Mouse (Mus musculus) heart, adult 10 weeks (tissue): ENCODE results near the gene Mmp10. TPM values are rescaled to one million over a fixed set of nuclear protein-coding genes. Genes with fewer than 3 reads are reported as not detected.

Experiments
- polyA plus RNA-seq: library from polyadenylated mRNA; stranded (reverse); fragments of 350-450 nt; fragmentation: Illumina TruSeq; extraction: RNeasy Lipid Tissue Mini Kit (QIAGEN cat#74804); gene quantifications from one replicate; pipeline ENCODE4 v1.2.3, GENCODE M21; 2014; ENCODE audit warnings: low read depth, low replicate concordance

Gene Mmp10
- polyA plus RNA-seq: not detected

DNA sequence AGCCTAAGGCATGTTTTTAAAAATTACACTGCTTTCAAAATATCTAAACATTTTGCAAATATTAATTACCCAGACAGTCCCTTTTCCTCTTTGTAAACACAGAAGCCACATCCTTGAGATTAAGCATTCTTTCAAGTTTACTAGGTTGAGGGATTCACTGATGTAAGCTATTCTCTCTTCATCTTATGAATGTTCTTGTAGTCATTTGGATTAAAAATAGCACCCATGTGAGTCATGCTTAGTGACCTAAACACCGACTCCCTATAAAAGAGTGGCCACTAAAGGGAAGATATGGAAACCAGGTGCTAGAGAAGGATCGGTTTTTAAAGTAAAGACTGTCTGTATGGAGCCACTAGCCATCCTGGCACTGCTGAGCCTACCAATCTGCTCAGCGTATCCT, at the start of gene Mmp10:
Gene Mmp10, plus strand, starts transcription at position 302 of the 400 bp plus-strand sequence.

DNA sequence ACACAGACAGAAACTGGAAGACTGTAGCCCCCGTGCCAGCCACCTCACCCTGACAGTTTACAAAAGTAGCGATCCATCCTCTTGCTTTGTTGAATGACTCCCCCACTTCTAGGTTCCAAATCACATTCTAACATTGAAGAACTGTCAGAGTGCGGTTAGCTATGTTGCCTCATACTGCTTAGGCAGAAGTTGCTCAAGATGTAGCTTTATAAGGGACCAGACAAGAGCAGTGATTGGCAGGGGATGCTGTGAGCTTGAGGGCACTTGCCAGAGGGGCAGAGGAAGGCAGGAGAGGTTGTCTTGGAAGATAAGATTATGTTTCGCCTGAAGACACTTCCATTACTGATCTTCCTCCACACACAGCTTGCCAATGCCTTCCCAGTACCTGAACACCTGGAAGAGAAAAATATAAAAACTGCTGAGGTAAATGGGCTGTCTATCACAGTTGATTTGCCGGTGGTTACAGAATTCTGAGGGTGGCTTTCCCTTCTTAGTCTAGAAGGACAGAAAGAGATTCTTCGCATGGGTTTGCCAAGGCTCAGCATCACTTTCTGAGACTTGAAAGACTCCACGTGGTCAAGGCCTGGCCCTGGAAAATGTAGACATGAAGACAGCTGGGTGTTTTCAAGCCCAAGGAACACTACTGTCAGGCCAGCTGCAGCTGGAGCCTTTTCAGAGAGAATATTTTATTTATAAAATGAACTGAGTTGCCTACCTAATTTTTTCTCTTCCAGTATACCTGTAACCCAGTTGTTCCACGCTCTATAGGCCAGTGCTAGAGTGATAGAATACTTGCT, 56.3 kb downstream of the Mmp10 start, which contains the start of gene Mmp8:
Gene Mmp8, plus strand, starts transcription at position 236 of the 797 bp plus-strand sequence.

Other genes starting within 250 kb of the Mmp10 start
- gene Mmp13, start 229.8 kb upstream of the Mmp10 start, polyA plus RNA-seq: 0.16 TPM
- gene Mmp12, start 158.0 kb upstream of the Mmp10 start, polyA plus RNA-seq: 0.58 TPM
- not detected for gene Mmp1b, start 114.3 kb upstream of the Mmp10 start, polyA plus RNA-seq
- gene Mmp3, start 56.5 kb upstream of the Mmp10 start, polyA plus RNA-seq: 6.7 TPM
- not detected for gene Mmp8, start 56.1 kb downstream of the Mmp10 start, polyA plus RNA-seq
- not detected for gene Mmp27, start 69.0 kb downstream of the Mmp10 start, polyA plus RNA-seq
- gene Mmp20, start 125.9 kb downstream of the Mmp10 start, polyA plus RNA-seq: not detected
- gene Mmp7, start 189.7 kb downstream of the Mmp10 start, polyA plus RNA-seq: not detected